Mouse (Mus musculus) left cerebral cortex, postnatal 4 days (tissue): ENCODE results near the gene Brinp1. TPM values are rescaled to one million over a fixed set of nuclear protein-coding genes. Genes with fewer than 3 reads are reported as not detected.

ENCODE experiments used
- DNase-seq: peaks from one replicate; pipeline ENCODE4 v3.0.0-alpha.2; 2022
- intact Hi-C: fragments of 180-260 bp; cut with DNase I; formaldehyde crosslinking; loops from one replicate; pipeline ENCODE4 v1.15.1; 2025
- total RNA-seq, 2 experiments: library from RNA; stranded (reverse); gene quantifications; 2 replicates each; pipeline ENCODE4 v1.2.3; 2021

Gene Brinp1
- total RNA-seq = 100 to 1,000 TPM; 127 to 133 TPM

GRCm38 (mm10) chr4:68954322-68954901 is at the start of gene Brinp1:
Gene Brinp1 (minus strand): TSS chr4:68954397.
- intact Hi-C loops = loop anchor here (5.0 kb wide), 2 partner anchors 927 to 1477 kb away; no protein-coding TSS in a partner anchor
- peak; percentile 88 for DNase-seq

GRCm38 (mm10) chr4:68957265-68957664 is 3.1 kb upstream of the Brinp1 start:
- no peak for DNase-seq
- intact Hi-C loops = loop anchor here (5.0 kb wide), 1 partner anchor 1395 kb away; no protein-coding TSS in a partner anchor

GRCm38 (mm10) chr4:68955621-68956020 is 1.4 kb upstream of the Brinp1 start:
- DNase-seq = peak; percentile 43
- intact Hi-C loops = loop anchor here (5.0 kb wide), 1 partner anchor 1397 kb away; no protein-coding TSS in a partner anchor

GRCm38 (mm10) chr4:68953667-68954321 is 403 bp downstream of the Brinp1 start:
- no peak for DNase-seq
- intact Hi-C loops = loop anchor here (5.0 kb wide), 2 partner anchors 926 to 1476 kb away; no protein-coding TSS in a partner anchor

GRCm38 (mm10) chr4:68953131-68953551 is 1.1 kb downstream of the Brinp1 start:
- intact Hi-C loops = loop anchor here (5.0 kb wide), 2 partner anchors 926 to 1476 kb away; no protein-coding TSS in a partner anchor
- DNase-seq = peak; percentile 7

GRCm38 (mm10) chr4:68950556-68950955 is 3.6 kb downstream of the Brinp1 start:
- DNase-seq = peak; percentile 93
- intact Hi-C loops = loop anchor here (5.0 kb wide), 2 partner anchors 923 to 1473 kb away; no protein-coding TSS in a partner anchor

- intact Hi-C loops = no loop called here
- DNase-seq = no peak
Measured at GRCm38 (mm10) chr4:68942938-68943337, 11.3 kb downstream of the Brinp1 start.

GRCm38 (mm10) chr4:68930022-68930421 is 24.2 kb downstream of the Brinp1 start:
- no peak for DNase-seq
- intact Hi-C loops = no loop called here

- no peak for DNase-seq
Measured at GRCm38 (mm10) chr4:68926091-68926490, 28.1 kb downstream of the Brinp1 start.

GRCm38 (mm10) chr4:68922944-68923343 is 31.3 kb downstream of the Brinp1 start:
- no peak for DNase-seq
- intact Hi-C loops = no loop called here

More at GRCm38 (mm10) chr4:68926091-68926490, 28.1 kb downstream of the Brinp1 start:
- intact Hi-C loops = no loop called here

GRCm38 (mm10) chr4:68922504-68922903 is 31.7 kb downstream of the Brinp1 start:
- intact Hi-C loops = no loop called here
- DNase-seq = no peak

- intact Hi-C loops = no loop called here
- peak; percentile 1 for DNase-seq
Measured at GRCm38 (mm10) chr4:68920127-68920526, 34.1 kb downstream of the Brinp1 start.

GRCm38 (mm10) chr4:68910942-68911341 is 43.3 kb downstream of the Brinp1 start:
- no peak for DNase-seq
- intact Hi-C loops = no loop called here

- peak; percentile 27 for DNase-seq
- intact Hi-C loops = no loop called here
Measured at GRCm38 (mm10) chr4:68906417-68907210, 47.6 kb downstream of the Brinp1 start.

GRCm38 (mm10) chr4:68890526-68890925 is 63.7 kb downstream of the Brinp1 start:
- DNase-seq = no peak
- intact Hi-C loops = no loop called here

- DNase-seq = no peak
- intact Hi-C loops = no loop called here
Measured at GRCm38 (mm10) chr4:68886276-68886675, 67.9 kb downstream of the Brinp1 start.

GRCm38 (mm10) chr4:68872028-68872427 is 82.2 kb downstream of the Brinp1 start:
- DNase-seq = no peak
- intact Hi-C loops = no loop called here

GRCm38 (mm10) chr4:68865135-68865767 is 88.9 kb downstream of the Brinp1 start:
- intact Hi-C loops = no loop called here
- DNase-seq = no peak

- intact Hi-C loops = no loop called here
- DNase-seq = no peak
Measured at GRCm38 (mm10) chr4:68864668-68865067, 89.5 kb downstream of the Brinp1 start.

GRCm38 (mm10) chr4:68856868-68857267 is 97.3 kb downstream of the Brinp1 start:
- DNase-seq = no peak
- intact Hi-C loops = no loop called here

GRCm38 (mm10) chr4:68849671-68850070 is 104.5 kb downstream of the Brinp1 start:
- intact Hi-C loops = loop anchor here (10.0 kb wide), 1 partner anchor 825 kb away; no protein-coding TSS in a partner anchor
- DNase-seq = peak; percentile 35
